16 mouse cellular contexts compared by ENCODE assay signal in genomic region chr6:35313520-35313919, GRCm38 (mm10).
"Had no signal": no experiment of that assay in that cellular context is flagged by ENCODE, and none has a peak within 500 bp of the region (broad histone marks: within the 10 kb centered on the region; RNA-seq: fewer than 3 reads in every experiment).

No protein-coding gene starts in this region.

- DNase-seq: heart, adult 2 months; heart, postnatal 10 days; heart, postnatal 14 days; heart, postnatal 36 days; heart, postnatal 4 days; kidney, adult 11 months; kidney, adult 18-20 months; kidney, adult 2 months; kidney, adult 8-10 months; kidney, adult 9 months; kidney, postnatal 10 days; kidney, postnatal 14 days; kidney, postnatal 25 days; kidney, postnatal 36 days; kidney, postnatal 4 days; layer of hippocampus, adult 9-11 months had no signal
